Mouse (Mus musculus) adrenal gland, adult 10 weeks (tissue): ENCODE data around the gene Celf6. TPM values are rescaled to one million over a fixed set of nuclear protein-coding genes. Genes with fewer than 3 reads are reported as not detected.

Experiments used
- polyA plus RNA-seq: library from polyadenylated mRNA; stranded (reverse); fragments of 350-450 nt; fragmentation: Illumina TruSeq; extraction: RNeasy Lipid Tissue Mini Kit (QIAGEN cat#74804); gene quantifications from one replicate; pipeline ENCODE4 v1.2.3, GENCODE M21; 2014; ENCODE audit warnings: low read depth, low replicate concordance

Celf6 gene
- 2.4 TPM for polyA plus RNA-seq

DNA sequence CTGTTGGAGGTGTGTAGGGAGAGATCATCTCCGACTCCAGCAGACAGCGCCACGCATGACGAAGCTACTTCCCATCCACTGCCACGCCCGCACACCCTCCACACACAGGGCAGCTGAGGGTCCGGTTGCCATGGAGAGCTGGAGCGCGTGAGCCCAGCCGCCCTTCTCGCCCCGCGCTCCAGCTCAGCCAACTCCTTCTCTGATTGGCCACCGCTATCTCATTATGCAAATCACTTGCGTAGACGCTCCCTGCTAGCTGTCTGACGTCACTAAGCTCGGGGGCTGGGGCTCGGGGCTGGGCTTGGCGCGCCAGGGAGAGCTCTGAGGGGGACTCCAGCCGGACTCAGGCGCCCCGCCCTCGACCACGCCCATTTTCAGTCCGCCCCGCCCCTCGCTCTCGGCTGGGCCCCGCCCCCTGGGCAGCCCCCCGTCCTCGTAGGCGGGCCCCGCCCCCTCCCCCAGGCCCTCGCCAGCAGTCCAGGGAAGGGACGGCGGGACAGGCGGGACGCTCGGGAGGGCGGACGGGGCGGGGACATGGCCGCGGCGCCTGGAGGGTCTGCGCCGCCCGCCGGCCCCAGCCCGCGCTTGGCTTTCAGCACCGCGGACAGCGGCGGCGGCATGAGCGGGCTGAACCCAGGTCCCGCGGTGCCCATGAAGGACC is at the start of gene Celf6:
Celf6 (plus strand) TSS at position 74 of the 661 bp plus-strand sequence.

DNA sequence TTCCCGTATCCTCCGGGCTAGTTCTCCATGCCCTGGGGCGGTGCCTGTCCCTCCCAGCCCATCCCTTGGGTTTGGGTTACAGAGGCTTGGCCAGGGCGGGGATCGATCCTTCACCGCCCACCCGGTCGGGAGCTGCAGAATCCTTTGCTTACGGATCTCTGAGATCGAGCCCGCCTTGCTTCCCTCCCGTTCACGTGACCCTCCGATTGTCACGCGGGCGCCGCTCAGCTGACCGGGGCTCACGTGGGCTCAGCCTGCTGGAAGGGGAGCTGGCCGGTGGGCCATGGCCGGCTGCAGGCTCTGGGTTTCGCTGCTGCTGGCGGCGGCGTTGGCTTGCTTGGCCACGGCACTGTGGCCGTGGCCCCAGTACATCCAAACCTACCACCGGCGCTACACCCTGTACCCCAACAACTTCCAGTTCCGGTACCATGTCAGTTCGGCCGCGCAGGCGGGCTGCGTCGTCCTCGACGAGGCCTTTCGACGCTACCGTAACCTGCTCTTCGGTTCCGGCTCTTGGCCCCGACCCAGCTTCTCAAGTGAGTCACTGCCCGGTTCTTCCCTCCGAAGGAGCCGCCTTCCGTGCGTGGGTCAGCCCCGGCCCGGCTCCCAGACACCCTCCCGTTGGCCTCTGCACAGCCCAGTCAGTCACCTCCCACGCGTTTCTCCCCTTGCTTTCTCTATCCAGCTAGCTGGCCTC is 38.1 kb upstream of the Celf6 start, which contains the start of the genes Hexa and Tmem202:
Hexa (plus strand) TSS at position 100 of the 697 bp plus-strand sequence.
Tmem202 (minus strand) TSS at position 407 of the 697 bp plus-strand sequence.

DNA sequence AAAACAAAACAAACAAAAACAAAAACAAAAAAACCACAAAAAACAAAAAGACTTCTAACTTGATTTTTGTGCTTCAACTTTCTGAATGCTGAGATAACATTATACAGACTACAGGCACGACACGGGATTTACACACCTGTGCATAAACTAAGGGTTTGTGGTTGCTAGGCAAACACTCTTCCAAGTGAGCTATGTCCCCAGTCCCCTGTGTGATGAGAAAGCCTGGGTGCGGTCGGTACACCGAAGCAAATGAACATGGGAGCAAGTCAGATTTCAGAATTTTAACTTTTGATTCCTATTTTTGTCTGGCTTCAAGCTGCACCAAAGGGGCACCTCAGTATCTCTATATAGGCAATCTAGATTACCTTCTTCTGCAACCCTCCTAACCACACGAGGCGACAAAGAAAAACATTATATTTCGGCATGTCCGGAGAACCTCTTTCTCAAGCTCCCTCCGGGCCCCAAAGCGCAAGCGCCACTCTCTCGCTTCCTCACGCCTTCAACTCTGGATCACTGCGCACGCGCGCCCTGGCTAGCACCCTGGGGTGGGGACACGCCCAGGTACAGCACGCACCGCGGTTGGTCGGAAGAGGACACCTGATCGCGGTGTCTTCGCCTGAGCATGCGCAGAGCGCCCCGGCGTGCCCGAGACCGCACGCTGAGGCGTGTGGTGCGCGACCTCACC is 39.0 kb downstream of the Celf6 start, which contains the start of gene Parp6:
Parp6 (plus strand) TSS at position 663 of the 685 bp plus-strand sequence.

DNA sequence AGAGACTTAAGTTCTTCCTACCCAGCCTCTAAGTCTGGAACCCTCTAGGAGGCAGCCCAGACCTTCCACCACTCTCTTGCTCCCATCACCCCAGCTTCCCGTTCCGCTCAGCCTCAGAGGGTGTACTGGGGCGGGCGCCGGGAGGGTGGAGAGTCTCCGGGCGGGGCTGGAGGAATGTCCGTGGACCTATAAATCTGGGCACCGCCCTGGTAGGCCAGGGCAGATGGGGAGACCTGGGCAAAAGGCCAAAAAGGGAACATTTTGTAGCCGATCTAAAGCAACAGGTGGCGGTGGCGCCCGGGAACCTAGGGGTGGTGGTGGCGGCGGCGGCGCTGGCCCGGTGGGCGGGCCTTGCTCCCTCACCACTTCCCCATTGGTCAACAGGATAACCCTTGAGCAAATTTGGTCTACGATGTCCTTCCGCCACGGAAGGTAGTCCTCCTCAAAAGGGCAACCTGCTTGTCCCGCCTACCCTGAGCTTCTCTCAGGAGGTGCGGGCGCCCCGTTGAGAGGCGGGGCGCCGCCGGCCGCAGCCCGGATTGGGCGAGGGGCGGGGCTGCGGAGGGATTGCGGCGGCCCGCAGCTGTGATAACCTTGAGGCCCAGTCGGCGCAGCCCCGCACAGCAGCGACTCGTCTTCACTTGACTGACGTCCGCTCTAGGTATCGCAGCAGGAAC is 78.4 kb downstream of the Celf6 start, which contains the start of gene Pkm:
Pkm (plus strand) TSS at position 411 of the 677 bp plus-strand sequence.

Other genes starting within 250 kb of the Celf6 start
- 21.9 TPM for gene Bbs4, start 224.4 kb upstream of the Celf6 start, polyA plus RNA-seq
- 185 TPM for gene Arih1, start 91.3 kb upstream of the Celf6 start, polyA plus RNA-seq
- gene Hexa, start 38.4 kb upstream of the Celf6 start, polyA plus RNA-seq = 45.4 TPM
- 7.0 TPM for gene Tmem202, start 38.1 kb upstream of the Celf6 start, polyA plus RNA-seq
- 24.9 TPM for gene Parp6, start 39.4 kb downstream of the Celf6 start, polyA plus RNA-seq
- 54.8 TPM for gene Pkm, start 78.5 kb downstream of the Celf6 start, polyA plus RNA-seq
- not detected for gene Gramd2, start 102.2 kb downstream of the Celf6 start, polyA plus RNA-seq
- 20.9 TPM for gene Senp8, start 172.8 kb downstream of the Celf6 start, polyA plus RNA-seq
- 27.8 TPM for gene Myo9a, start 173.0 kb downstream of the Celf6 start, polyA plus RNA-seq